ENCODE assay signal across 25 mouse cellular contexts in the genomic region with DNA sequence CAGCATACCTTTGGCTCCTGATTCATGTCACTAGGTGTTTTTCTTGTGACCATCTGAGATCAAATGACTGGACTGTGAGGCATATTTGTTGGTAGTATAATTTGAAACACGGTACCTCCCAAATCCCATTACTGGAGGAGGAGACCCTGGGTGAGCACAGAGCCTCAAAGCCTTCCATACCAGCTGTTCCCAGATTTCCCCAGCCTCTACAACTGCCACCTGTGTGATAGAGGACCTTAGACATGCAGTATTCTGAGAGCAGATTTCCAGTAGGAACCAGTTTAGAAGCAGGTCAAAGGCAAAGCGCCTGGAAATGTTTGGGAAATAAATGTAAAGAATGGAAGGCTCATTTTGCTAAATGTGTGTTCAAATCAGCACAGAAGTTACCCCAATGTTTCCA. TPM values are rescaled to one million over a fixed set of nuclear protein-coding genes. Genes with fewer than 3 reads are reported as not detected.
DNase-seq lines count a peak whose midpoint lies in the region; ATAC-seq and TF ChIP-seq lines count a peak whose summit lies in the region.
"Had no signal": no experiment of that assay in that cellular context is flagged by ENCODE, and none has a peak within 500 bp of the region (broad histone marks: within the 10 kb centered on the region; RNA-seq: fewer than 3 reads in every experiment).

No protein-coding gene starts in this region.

- H3K36me3 ChIP-seq in kidney, adult 2 months (ENCODE audit: control insufficient read depth, insufficient read depth, low read length): no peaks in the 10 kb centered on the region
- no peaks in the 10 kb centered on the region for H3K36me3 ChIP-seq in midbrain, embryonic 11.5 days (ENCODE audit: control insufficient read depth, insufficient read depth, low read length)
- H3K36me3 ChIP-seq in midbrain, postnatal 0 days (ENCODE audit: insufficient read depth, low read length): no peaks in the 10 kb centered on the region
- H3K36me3 ChIP-seq: embryonic facial prominence, embryonic 12.5 days; embryonic facial prominence, embryonic 15.5 days; forebrain, embryonic 10.5 days; forebrain, embryonic 12.5 days had no signal

- peak overlapping the region; percentile 50 for H3K27ac ChIP-seq in kidney, adult 2 months (ENCODE audit: insufficient read depth, low read depth, low read length)
- no peak overlapping the region for H3K27ac ChIP-seq in midbrain, embryonic 11.5 days (ENCODE audit: low read depth, low read length)
- H3K27ac ChIP-seq in midbrain, postnatal 0 days (ENCODE audit: low read depth, low read length): no peak overlapping the region
- H3K27ac ChIP-seq: embryonic facial prominence, embryonic 12.5 days; embryonic facial prominence, embryonic 15.5 days; forebrain, embryonic 10.5 days; forebrain, embryonic 12.5 days had no signal

- no peaks in the 10 kb centered on the region for H3K27me3 ChIP-seq in kidney, adult 2 months (replicated peaks; ENCODE audit: control insufficient read depth, insufficient read depth, low read length)
- no peaks in the 10 kb centered on the region for H3K27me3 ChIP-seq in midbrain, embryonic 11.5 days (ENCODE audit: control insufficient read depth, insufficient read depth, low read length)
- no peaks in the 10 kb centered on the region for H3K27me3 ChIP-seq in midbrain, postnatal 0 days (ENCODE audit: insufficient read depth, low read length)
- H3K27me3 ChIP-seq: embryonic facial prominence, embryonic 12.5 days; embryonic facial prominence, embryonic 15.5 days; forebrain, embryonic 12.5 days had no signal

- ATAC-seq in midbrain, embryonic 11.5 days (ENCODE audit: low FRiP score): no peak
- ATAC-seq in midbrain, postnatal 0 days (ENCODE audit: low FRiP score): no peak
- ATAC-seq: forebrain, embryonic 14.5 days; forebrain, embryonic 16.5 days had no signal

- H3K9me3 ChIP-seq in midbrain, embryonic 11.5 days (ENCODE audit: control insufficient read depth, low read length): no peaks in the 10 kb centered on the region
- no peaks in the 10 kb centered on the region for H3K9me3 ChIP-seq in midbrain, postnatal 0 days (ENCODE audit: low read length)
- H3K9me3 ChIP-seq: embryonic facial prominence, embryonic 12.5 days; embryonic facial prominence, embryonic 15.5 days; forebrain, embryonic 10.5 days; forebrain, embryonic 12.5 days had no signal

- TF ChIP-seq POLR2A in kidney, adult 2 months (IDR thresholded peaks at IDR 0.05; ENCODE audit: low read depth, low read length): no peak

- no peak overlapping the region for H3K4me2 ChIP-seq in midbrain, embryonic 11.5 days
- H3K4me2 ChIP-seq in midbrain, postnatal 0 days (ENCODE audit: low read depth, low read length, poor library complexity, severe bottlenecking): no peak overlapping the region
- H3K4me2 ChIP-seq: embryonic facial prominence, embryonic 12.5 days; embryonic facial prominence, embryonic 15.5 days; forebrain, embryonic 12.5 days had no signal

- DNase-seq in kidney, adult 2 months: peak; percentile 19
- no peak for DNase-seq in kidney, postnatal 36 days
- DNase-seq in midbrain, embryonic 11.5 days (ENCODE audit: low spot score, missing footprints): peak; percentile 28
- DNase-seq in midbrain, postnatal 0 days (ENCODE audit: low spot score): no peak
- DNase-seq in thymus, postnatal 0 days (ENCODE audit: low spot score): no peak
- DNase-seq: adrenal gland, adult 2 months; adrenal gland, postnatal 10 days; adrenal gland, postnatal 25 days; cerebellum, adult 11 months; cerebellum, adult 18-20 months; cerebellum, adult 8-10 months; cerebellum, adult 9-11 months; cerebellum, postnatal 14 days; cerebellum, postnatal 36 days; embryo, embryonic 11 days had no signal

- peaks cover 5% of the 10 kb centered on the region; the same call in 1 of the 2 replicates for H3K4me1 ChIP-seq in kidney, adult 2 months (ENCODE audit: control insufficient read depth, insufficient read depth, low read length)
- H3K4me1 ChIP-seq in midbrain, embryonic 11.5 days (ENCODE audit: control insufficient read depth, insufficient read depth, low read length): no peaks in the 10 kb centered on the region
- H3K4me1 ChIP-seq in midbrain, postnatal 0 days (ENCODE audit: insufficient read depth, low read length): no peaks in the 10 kb centered on the region
- H3K4me1 ChIP-seq: embryonic facial prominence, embryonic 12.5 days; embryonic facial prominence, embryonic 15.5 days; forebrain, embryonic 10.5 days; forebrain, embryonic 12.5 days had no signal

- 51% methylated on average over 2 of the region's 2 CpGs for WGBS in kidney, adult 2 months
- 91% methylated on average over 2 of the region's 2 CpGs for WGBS in midbrain, embryonic 11.5 days
- 86% methylated on average over 2 of the region's 2 CpGs for WGBS in midbrain, postnatal 0 days

- no peak for TF ChIP-seq CTCF in kidney, adult 2 months (conservative IDR thresholded peaks at IDR 0.05; ENCODE audit: insufficient read depth, insufficient read length, low read depth, low read length)
- TF ChIP-seq CTCF in midbrain, postnatal 0 days (IDR thresholded peaks at IDR 0.05): no peak

- no peak overlapping the region for H3K4me3 ChIP-seq in kidney, adult 2 months (ENCODE audit: insufficient read depth, low read depth, low read length)
- no peak overlapping the region for H3K4me3 ChIP-seq in midbrain, embryonic 11.5 days (ENCODE audit: low read depth, low read length)
- H3K4me3 ChIP-seq in midbrain, postnatal 0 days (ENCODE audit: low read depth, low read length): no peak overlapping the region
- H3K4me3 ChIP-seq: embryonic facial prominence, embryonic 12.5 days; embryonic facial prominence, embryonic 15.5 days; erythroblast, embryonic 14.5 days; forebrain, embryonic 10.5 days; forebrain, embryonic 12.5 days had no signal

- no peak overlapping the region for H3K9ac ChIP-seq in midbrain, embryonic 11.5 days (ENCODE audit: low read length)
- no peak overlapping the region for H3K9ac ChIP-seq in midbrain, postnatal 0 days (replicated peaks; ENCODE audit: low read length, poor library complexity, severe bottlenecking)
- H3K9ac ChIP-seq: embryonic facial prominence, embryonic 12.5 days; embryonic facial prominence, embryonic 15.5 days; forebrain, embryonic 12.5 days had no signal

RNA-seq across cellular contexts. Expression of a gene that starts 48.4 kb away (rescaled TPM):
- 17.3 and 21.3 TPM in 2 replicates for polyA plus RNA-seq in kidney, adult 2 months (2012; rRNA removed)
- not detected in 2 replicates for polyA plus RNA-seq in midbrain, embryonic 11.5 days (2014; fragmentation: Nextera tagmentation; extraction: Ambion mirVana)
- 0.05 and 0.11 TPM in 2 replicates for total RNA-seq in midbrain, postnatal 0 days (2014; rRNA removed)
- polyA plus RNA-seq in midbrain, postnatal 0 days (2015; fragmentation: Nextera tagmentation; extraction: Ambion mirVana): not detected in 2 replicates
- 0.01 TPM in 2 replicates for polyA plus RNA-seq in thymus, postnatal 0 days (2015; fragmentation: Nextera tagmentation; extraction: Ambion mirVana)
- total RNA-seq: common myeloid progenitor, adult 5-6 weeks; MEL had no signal
- polyA plus RNA-seq: adrenal gland, adult 2 months; C2C12; embryonic facial prominence, embryonic 12.5 days; erythroblast, embryonic 14.5 days; forebrain, embryonic 10.5 days; forebrain, embryonic 14.5 days had no signal

Comparison
In these comparisons a context has a peak if more than half of its experiments do, and no peak if none do; other contexts are left out.
1. DNase-seq: peak in kidney, adult 2 months (single experiment) and midbrain, embryonic 11.5 days (single experiment); none in kidney, postnatal 36 days (0 of 2), midbrain, postnatal 0 days (single experiment) and thymus, postnatal 0 days (single experiment).
2. RNA of a gene that starts 48.4 kb away (polyA plus RNA-seq): 17.3 to 21.3 TPM in kidney, adult 2 months; 0.01 TPM in thymus, postnatal 0 days, not detected in midbrain, postnatal 0 days and not detected in midbrain, embryonic 11.5 days; every median in the first group is over 10 times any median in the second.